Mouse (Mus musculus) kidney, postnatal 0 days (tissue): Measurements from ENCODE around the gene Gpd1. TPM values are rescaled to one million over a fixed set of nuclear protein-coding genes. Genes with fewer than 3 reads are reported as not detected.
"Not testable (repeated sequence)": the region's sequence is repeated elsewhere in the genome, so short reads cannot be mapped to it uniquely, and the experiment has no call there.

Experiments used
- ATAC-seq: fragments of 200-750 bp; cut with Nextera tagmentation; replicated peaks from 2 replicates; pipeline ENCODE4 v1.8.0; 2017; ENCODE audit warnings: low read depth, moderate number of reproducible peaks, moderate TSS enrichment, moderate library complexity; ENCODE audit not compliant: low FRiP score
- DNase-seq: peaks from one replicate; pipeline ENCODE4 v3.0.0-alpha.2; 2016; ENCODE audit warnings: low spot score
- H3K27ac ChIP-seq: fragments of 300-500 bp; sonication (generic); 2 replicates; pipeline ENCODE4 v1.5.1; 2014; ENCODE audit warnings: mild to moderate bottlenecking
- H3K27me3 ChIP-seq: fragments of 300-500 bp; sonication (generic); 2 replicates; pipeline ENCODE4 v1.6.1; 2014; ENCODE audit warnings: low read length, mixed read lengths; ENCODE audit not compliant: insufficient read depth
- H3K36me3 ChIP-seq: fragments of 300-500 bp; sonication (generic); 2 replicates; pipeline ENCODE4 v1.6.1; 2014; ENCODE audit warnings: low read length, mixed read lengths; ENCODE audit not compliant: insufficient read depth
- H3K4me1 ChIP-seq: fragments of 300-500 bp; sonication (generic); replicated peaks from 2 replicates; pipeline ENCODE4 v1.6.1; 2014; ENCODE audit warnings: antibody characterized with exemption, low read length, mixed read lengths; ENCODE audit not compliant: insufficient read depth
- H3K4me2 ChIP-seq: fragments of 300-500 bp; sonication (generic); 2 replicates; pipeline ENCODE4 v1.6.1; 2014; ENCODE audit warnings: mild to moderate bottlenecking, low read length, moderate library complexity, mixed read lengths
- H3K4me3 ChIP-seq: fragments of 300-500 bp; sonication (generic); replicated peaks from 2 replicates; pipeline ENCODE4 v1.5.1; 2014; ENCODE audit warnings: low read depth, low read length
- H3K9ac ChIP-seq: fragments of 300-500 bp; sonication (generic); 2 replicates; pipeline ENCODE4 v1.6.1; 2014; ENCODE audit warnings: low read depth, low read length
- H3K9me3 ChIP-seq: fragments of 300-500 bp; sonication (generic); replicated peaks from 2 replicates; pipeline ENCODE4 v1.6.1; 2016; ENCODE audit warnings: low read length, inconsistent platforms, mixed read lengths
- CTCF ChIP-seq: IDR thresholded peaks from 2 replicates; pipeline ENCODE4 v1.5.1; 2016; ENCODE audit warnings: antibody characterized with exemption, low read depth, mild to moderate bottlenecking, moderate library complexity
- WGBS: fragments of 180-500 bp; shearing (Covaris S2); extraction: QIAGEN DNeasy Blood & Tissue Kit; methylation state at CpG from one replicate; pipeline ENCODE4 v1.1.7; 2014; 5-methylcytosine and 5-hydroxymethylcytosine counted together
- polyA plus RNA-seq: library from polyadenylated mRNA; unstranded; fragments of >200 nt; fragmentation: Nextera tagmentation; extraction: Ambion mirVana; gene quantifications from 2 replicates; pipeline ENCODE4 v1.2.1, GENCODE M21; 2015

Gpd1 gene
- polyA plus RNA-seq, 1 experiment from 2014 or later: 46.1 TPM

- no peak overlapping the region for H3K27ac ChIP-seq
- H3K4me1 ChIP-seq: peaks cover 27% of the 10 kb centered on the region
- H3K9me3 ChIP-seq: no peaks in the 10 kb centered on the region
- no peak overlapping the region for H3K9ac ChIP-seq
- H3K4me2 ChIP-seq: no peak overlapping the region
- no peak for DNase-seq
- no peak overlapping the region for H3K4me3 ChIP-seq
- no peak for TF ChIP-seq CTCF
- peaks cover 9% of the 10 kb centered on the region; the same call in 1 of the 2 replicates for H3K36me3 ChIP-seq
- H3K27me3 ChIP-seq: no peaks in the 10 kb centered on the region
- ATAC-seq: no peak
- WGBS: 63% methylated on average over 10 of the region's 10 CpGs
Observed at GRCm38 (mm10) chr15:99699715-99700114, 17.6 kb upstream of the Gpd1 start.

GRCm38 (mm10) chr15:99700219-99701106, 16.9 kb upstream of the Gpd1 start:
- 82% methylated on average over 18 of the region's 18 CpGs for WGBS
- DNase-seq (no peak), ATAC-seq (no peak)
- no peaks in the 10 kb centered on the region for H3K9me3 ChIP-seq
- H3K9ac ChIP-seq: no peak overlapping the region
- H3K4me1 ChIP-seq: peaks cover 27% of the 10 kb centered on the region
- H3K27me3 ChIP-seq: no peaks in the 10 kb centered on the region
- no peak overlapping the region for H3K27ac ChIP-seq
- H3K4me2 ChIP-seq: no peak overlapping the region
- TF ChIP-seq CTCF: no peak
- H3K36me3 ChIP-seq: peaks cover 9% of the 10 kb centered on the region; the same call in 1 of the 2 replicates
- no peak overlapping the region for H3K4me3 ChIP-seq

GRCm38 (mm10) chr15:99701640-99701998, 15.7 kb upstream of the Gpd1 start:
- peak overlapping the region; percentile 71 for H3K4me2 ChIP-seq
- peak overlapping the region; percentile 73 for H3K4me3 ChIP-seq
- H3K9me3 ChIP-seq, ATAC-seq, H3K27me3 ChIP-seq, DNase-seq: not testable (repeated sequence)
- peak overlapping the region; percentile 98; the same call in 1 of the 2 replicates for H3K27ac ChIP-seq
- H3K9ac ChIP-seq: peak overlapping the region; percentile 87
- peaks cover 27% of the 10 kb centered on the region for H3K4me1 ChIP-seq
- peaks cover 12% of the 10 kb centered on the region; the same call in 1 of the 2 replicates for H3K36me3 ChIP-seq
- 43% methylated on average over 16 of the region's 16 CpGs for WGBS

GRCm38 (mm10) chr15:99701999-99702900, 15.1 kb upstream of the Gpd1 start, which contains the start of gene Smarcd1:
Gene Smarcd1, plus strand, starts transcription at chr15:99702129.
- DNase-seq: peak; percentile 97
- no peaks in the 10 kb centered on the region for H3K27me3 ChIP-seq
- H3K9me3 ChIP-seq: no peaks in the 10 kb centered on the region
- ATAC-seq: peak; percentile 89
- peak within 1 kb of the TSS; percentile 71 for H3K4me2 ChIP-seq
- TF ChIP-seq CTCF: peak; percentile 92
- peak within 1 kb of the TSS; percentile 73 for H3K4me3 ChIP-seq
- H3K4me1 ChIP-seq: peaks cover 27% of the 10 kb centered on the region
- H3K9ac ChIP-seq: peak within 1 kb of the TSS; percentile 87
- peak within 1 kb of the TSS; percentile 98 for H3K27ac ChIP-seq
- WGBS: under 1% methylated on average over 71 of the region's 71 CpGs
- peaks cover 14% of the 10 kb centered on the region; the same call in 1 of the 2 replicates for H3K36me3 ChIP-seq

DNA sequence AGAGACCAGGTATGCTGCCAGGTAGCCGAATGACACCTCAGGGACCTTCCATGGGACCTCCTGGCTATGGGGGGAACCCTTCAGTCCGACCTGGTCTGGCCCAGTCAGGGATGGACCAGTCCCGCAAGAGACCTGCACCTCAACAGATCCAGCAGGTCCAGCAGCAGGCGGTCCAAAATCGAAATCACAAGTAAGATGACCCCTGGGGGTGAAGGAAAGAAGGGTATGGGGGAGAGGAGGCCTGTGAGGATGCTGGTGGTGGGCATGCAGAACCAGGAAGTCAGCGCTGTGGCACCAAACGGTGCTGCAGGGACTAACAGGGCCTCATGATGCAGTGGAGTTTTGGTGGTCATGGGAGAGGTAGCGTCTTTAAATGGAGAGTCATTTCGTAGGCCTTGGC, 14.2 kb upstream of the Gpd1 start:
- H3K27ac ChIP-seq: peak overlapping the region; percentile 98

DNA sequence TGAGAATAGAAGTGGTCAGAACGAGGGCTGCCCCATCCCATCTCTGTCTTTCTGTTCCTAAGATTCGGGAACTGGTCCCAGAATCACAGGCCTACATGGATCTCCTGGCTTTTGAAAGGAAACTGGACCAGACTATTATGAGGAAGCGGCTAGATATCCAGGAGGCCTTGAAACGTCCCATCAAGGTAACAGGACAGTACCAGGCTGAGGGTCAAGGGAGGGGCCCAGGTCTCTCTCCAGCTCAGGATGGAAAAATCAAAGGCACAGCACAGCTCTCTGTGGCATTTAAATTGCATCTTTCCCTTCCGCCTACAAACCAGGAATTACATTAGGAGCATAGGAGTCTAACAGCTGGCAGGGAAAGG, 13.7 kb upstream of the Gpd1 start:
- Histone ChIP-seq H3K9me3 (no peaks in the 10 kb centered on the region), H3K4me3 (no peak overlapping the region), H3K27ac (peak overlapping the region; percentile 98), H3K4me1 (peaks cover 23% of the 10 kb centered on the region), H3K36me3 (peaks cover 26% of the 10 kb centered on the region), H3K9ac (no peak overlapping the region), H3K4me2 (peak overlapping the region; percentile 23; the same call in 1 of the 2 replicates), H3K27me3 (no peaks in the 10 kb centered on the region)
- 65% methylated on average over 5 of the region's 5 CpGs for WGBS
- no peak for DNase-seq
- ATAC-seq: no peak
- no peak for TF ChIP-seq CTCF

More for the DNA sequence above, 14.2 kb upstream of the Gpd1 start:
- peak overlapping the region; percentile 87; the same call in 1 of the 2 replicates for H3K9ac ChIP-seq
- H3K4me1 ChIP-seq: peaks cover 27% of the 10 kb centered on the region
- 62% methylated on average over 9 of the region's 9 CpGs for WGBS
- H3K27me3 ChIP-seq: no peaks in the 10 kb centered on the region
- DNase-seq (no peak), ATAC-seq (no peak)
- peak overlapping the region; percentile 73 for H3K4me3 ChIP-seq
- no peak for TF ChIP-seq CTCF
- H3K4me2 ChIP-seq: peak overlapping the region; percentile 71
- no peaks in the 10 kb centered on the region for H3K9me3 ChIP-seq
- peaks cover 23% of the 10 kb centered on the region for H3K36me3 ChIP-seq
